Mouse (Mus musculus) E14TG2a.4 (cell line): Measurements from ENCODE around the gene 5031439G07Rik.

Experiments
- CTCF ChIP-seq: conservative IDR thresholded peaks from 2 replicates; pipeline ENCODE4 v1.5.1; 2014; ENCODE audit warnings: low read length
- NANOG ChIP-seq: IDR thresholded peaks from 2 replicates; pipeline ENCODE4 v1.6.1; 2014; ENCODE audit warnings: borderline replicate concordance, low read length, mixed read lengths
- POU5F1 ChIP-seq: IDR thresholded peaks from 2 replicates; pipeline ENCODE4 v1.6.1; 2014; ENCODE audit warnings: low read length, borderline replicate concordance

DNA sequence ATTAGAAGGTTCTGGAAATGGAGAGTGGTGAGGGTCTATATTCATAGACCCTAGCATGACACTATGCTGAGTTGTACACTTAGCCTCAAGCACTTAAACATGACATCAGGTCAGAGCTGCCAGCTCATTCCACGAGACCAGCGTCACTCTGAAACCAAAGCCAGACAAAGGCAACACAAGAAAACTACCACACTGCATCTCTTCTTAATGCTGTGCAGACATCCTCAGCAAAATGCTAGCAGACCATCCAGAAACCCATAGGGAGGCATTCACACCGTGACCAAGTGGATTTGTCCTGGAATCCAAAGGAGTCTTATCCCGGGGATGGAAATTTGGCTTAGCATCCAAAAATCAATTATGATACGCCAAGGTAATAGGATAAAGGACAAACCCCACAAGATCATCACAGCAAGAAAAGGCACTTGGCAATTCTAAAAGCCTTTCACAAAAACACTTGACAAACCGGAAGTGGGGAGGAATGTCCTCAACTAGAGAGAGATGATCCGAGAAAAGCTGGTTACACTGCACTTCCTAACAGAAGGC, 84.4 kb downstream of the 5031439G07Rik start:
- no peak for TF ChIP-seq NANOG
- TF ChIP-seq CTCF, result no peak
- no peak for TF ChIP-seq POU5F1
